Mouse (Mus musculus) liver, adult 2 months (tissue): Measurements from ENCODE around the gene Ephb2.

Experiments used
- CTCF ChIP-seq: fragments of 200-500 bp; IDR thresholded peaks from 2 replicates; pipeline ENCODE4 v1.5.1; 2011; ENCODE audit warnings: low read depth, low read length, control low read depth
- POLR2A ChIP-seq: fragments of 200-500 bp; IDR thresholded peaks from 2 replicates; pipeline ENCODE4 v1.6.1; 2011; ENCODE audit warnings: low read length, control low read depth; ENCODE audit not compliant: insufficient read depth; ENCODE audit errors: extremely low read depth

- TF ChIP-seq CTCF (no peak), POLR2A (no peak)
These were observed 5.4 kb downstream of the Ephb2 start for GRCm38 (mm10) chr4:136830272-136830823.
